Mouse (Mus musculus): ENCODE results near the gene Dyrk3. TPM values are rescaled to one million over a fixed set of nuclear protein-coding genes. Genes with fewer than 3 reads are reported as not detected.
"Not testable (repeated sequence)": the region's sequence is repeated elsewhere in the genome, so short reads cannot be mapped to it uniquely, and the experiment has no call there.

Dyrk3 gene
- total RNA-seq (2021) = 1 to 10 TPM in 1 of 2 experiments, under 1 TPM in 1; 0.20 to 1.1 TPM
- long read RNA-seq, experiment 1 = 0 reads
- long read RNA-seq, experiment 2 = 0 reads

- DNase-seq = peak; percentile 93 to 94
Observed at GRCm38 (mm10) chr1:131138191-131139016, at the start of gene Dyrk3. TSS of gene Dyrk3 (minus strand) at chr1:131138340.

DNA sequence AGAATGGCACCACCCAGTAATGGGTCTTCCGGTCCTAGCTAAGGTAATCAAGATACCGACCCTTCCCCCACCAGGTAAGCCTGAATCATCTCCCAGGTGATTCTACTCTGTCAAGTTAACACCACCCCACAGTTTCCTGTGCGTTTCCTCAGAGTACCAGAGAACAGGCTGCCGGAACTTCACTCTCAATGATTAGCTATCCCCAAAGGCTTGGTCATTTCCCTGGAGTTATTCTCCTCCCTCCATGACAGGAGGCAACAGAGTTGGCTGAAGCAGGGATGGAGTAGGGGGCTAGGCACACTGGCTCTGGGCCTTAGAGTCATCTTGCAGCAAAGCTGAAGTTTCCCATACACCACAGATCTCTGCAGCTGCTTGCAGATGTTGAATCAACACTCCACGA, 49.7 kb upstream of the Dyrk3 start:
- no peak for DNase-seq

GRCm38 (mm10) chr1:131186995-131187394, 48.9 kb upstream of the Dyrk3 start:
- DNase-seq = no peak

DNA sequence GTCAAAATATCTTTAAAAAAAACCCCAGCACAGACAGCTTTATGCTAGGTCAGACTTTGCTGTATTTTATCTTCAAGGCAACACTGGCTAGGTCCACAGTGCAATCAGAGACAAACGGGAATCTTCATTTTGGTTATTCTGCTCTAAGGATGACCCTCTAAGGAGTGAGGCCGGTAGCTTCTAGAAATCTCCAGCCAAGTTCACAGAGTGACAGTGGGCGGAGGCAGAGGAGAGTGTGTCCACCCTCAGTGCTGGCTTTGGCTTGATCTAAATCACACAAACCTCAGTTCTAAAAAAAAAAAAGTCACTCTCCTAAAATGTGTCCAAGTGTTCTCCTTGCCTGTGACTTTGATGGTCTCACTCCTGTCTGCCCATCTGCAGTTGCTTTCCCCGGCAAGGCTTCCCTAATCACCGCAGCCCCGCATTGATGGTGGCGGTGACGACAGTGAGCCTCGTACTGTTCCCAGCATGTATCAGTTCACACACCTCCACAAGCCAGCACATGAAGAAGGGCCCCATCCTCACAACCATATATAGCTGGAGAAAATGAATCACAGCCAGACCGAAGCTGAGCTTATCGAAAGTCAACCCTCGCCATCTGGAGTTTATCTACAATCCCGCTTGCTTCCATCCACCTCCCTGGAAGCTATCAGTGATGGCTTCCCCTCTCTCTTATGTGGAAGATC, 47.8 kb upstream of the Dyrk3 start:
- no peak for DNase-seq

GRCm38 (mm10) chr1:131184956-131185660, 47.0 kb upstream of the Dyrk3 start:
- no peak for DNase-seq

- peak; percentile 65 to 82 for DNase-seq
Observed at GRCm38 (mm10) chr1:131184253-131184955, 46.3 kb upstream of the Dyrk3 start.

DNA sequence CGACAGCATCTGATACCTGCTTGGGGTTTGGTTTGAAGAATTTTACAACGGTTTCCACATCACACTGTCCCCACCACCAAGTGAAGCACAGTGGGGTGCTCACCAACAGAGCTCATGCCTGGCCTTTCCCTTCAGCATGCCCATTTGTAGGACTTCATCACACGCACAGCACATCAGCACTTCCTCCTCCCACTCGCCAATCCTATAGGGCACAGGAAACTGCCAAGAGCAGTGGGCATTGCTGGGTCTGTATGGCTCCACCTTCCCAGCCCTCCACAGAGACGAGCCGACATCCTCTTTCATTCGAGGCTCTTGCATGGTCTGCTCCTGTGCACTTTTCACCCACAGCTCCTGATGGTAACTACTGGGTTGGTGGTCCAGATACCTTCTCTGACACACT, 45.1 kb upstream of the Dyrk3 start:
- no peak for DNase-seq

- peak; percentile 77 to 90 for DNase-seq
Observed at GRCm38 (mm10) chr1:131181642-131182527, 43.7 kb upstream of the Dyrk3 start.

DNA sequence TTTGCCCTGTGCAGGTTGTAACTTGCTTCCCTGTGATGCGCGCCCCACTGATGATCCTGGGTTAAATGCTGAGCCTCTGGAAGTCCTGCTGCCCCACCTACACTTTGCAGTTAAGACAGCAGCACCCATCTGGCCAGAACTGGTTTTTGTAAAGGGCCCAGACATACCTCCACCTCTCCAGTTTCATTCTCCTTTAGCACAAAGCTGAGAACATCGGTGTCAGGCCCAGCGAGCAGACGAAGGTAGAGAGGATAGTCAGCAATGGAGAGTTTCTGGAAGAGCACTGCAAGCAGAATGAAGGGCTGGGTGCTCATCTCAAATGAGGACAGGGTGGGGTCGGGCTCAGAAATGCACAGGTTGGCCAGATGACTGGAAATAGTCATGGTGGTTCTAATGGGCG, 42.2 kb upstream of the Dyrk3 start:
- no peak for DNase-seq

- no peak for DNase-seq
Observed at GRCm38 (mm10) chr1:131178083-131178482, 39.9 kb upstream of the Dyrk3 start.

DNA sequence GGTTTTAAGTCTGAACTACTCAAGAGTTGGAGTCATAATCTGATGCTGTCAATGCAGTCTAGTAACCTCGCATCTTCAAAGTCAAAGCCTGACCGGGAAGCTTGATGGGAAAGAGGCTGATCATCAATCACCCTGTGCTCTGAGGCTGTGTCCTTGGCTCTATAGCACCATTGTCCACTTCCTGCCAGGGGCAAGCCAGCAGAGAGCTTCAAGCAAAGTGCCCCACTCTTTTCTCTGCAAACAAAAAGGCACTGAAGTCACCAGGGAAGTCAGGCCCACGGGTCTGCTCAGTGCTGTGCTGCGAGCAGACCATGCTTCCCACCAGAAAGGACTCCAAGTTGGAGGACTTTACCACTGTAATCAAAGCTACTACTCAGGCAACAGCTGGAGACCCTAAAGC, 39.1 kb upstream of the Dyrk3 start:
- DNase-seq = no peak

DNA sequence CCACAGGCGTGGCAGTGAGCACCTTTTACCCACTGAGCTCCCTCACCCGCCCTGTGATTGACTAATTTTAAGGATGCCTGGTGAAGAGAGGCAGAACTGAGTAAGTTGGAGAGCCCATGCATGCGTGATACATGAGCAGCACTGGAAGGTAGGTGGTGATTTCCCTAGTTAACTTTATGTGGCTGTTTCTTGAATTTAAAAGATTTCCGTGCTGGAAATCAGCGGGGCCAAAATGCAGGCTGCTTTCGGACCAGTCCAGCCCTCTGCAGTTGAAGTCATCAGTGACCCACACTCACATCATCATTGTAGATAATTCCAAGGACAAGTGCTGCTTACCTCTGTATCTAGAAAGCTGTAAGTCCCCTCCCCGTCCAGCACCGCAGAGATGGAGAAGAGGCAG, 37.7 kb upstream of the Dyrk3 start:
- no peak for DNase-seq

DNA sequence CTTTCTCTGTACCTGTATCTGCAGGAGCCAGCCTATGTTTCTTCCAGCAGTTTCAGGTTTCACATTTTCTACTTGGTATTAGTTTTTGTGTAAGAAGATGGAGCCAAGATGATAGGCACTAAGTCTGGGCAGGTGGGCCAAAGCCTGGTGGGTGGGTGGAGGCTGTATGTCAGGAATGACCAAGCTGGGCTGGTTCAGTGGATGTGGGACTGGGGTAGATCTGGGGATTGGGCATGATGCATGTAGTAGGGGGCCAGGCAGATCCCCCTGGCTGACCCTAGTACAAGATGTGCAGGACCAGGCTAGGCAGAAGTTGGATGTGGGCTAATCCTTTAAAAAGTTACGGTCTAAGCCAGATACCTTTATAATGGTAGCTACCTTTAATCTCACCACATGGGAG, 37.0 kb upstream of the Dyrk3 start:
- DNase-seq = no peak

DNA sequence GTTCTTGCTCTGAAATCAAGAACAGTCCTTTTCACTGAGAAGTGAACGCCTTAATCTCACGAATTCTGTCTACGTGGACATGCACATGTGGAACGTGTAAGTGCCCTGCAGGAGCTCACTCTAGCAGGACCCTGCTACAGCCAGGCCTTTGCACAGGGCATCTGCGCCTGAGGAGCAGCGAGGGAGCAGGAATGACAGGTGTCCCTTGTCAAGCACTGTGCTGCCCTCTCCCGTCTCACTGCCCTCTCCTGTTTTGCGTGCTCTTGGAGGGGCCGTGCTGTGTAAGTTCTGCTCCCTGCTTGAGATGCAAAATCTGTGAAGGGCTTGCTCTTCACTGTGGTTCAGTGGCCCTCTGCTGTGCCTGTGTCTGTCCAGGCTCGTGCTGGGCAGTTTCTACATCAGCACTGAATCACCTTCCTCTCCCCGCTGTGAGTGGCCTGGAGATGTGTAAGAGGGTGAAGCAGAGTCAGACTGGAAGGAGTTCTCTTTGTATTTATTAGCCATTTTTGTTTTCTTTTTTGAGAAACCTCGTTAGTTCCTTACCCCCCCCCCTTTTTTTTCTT, 36.2 kb upstream of the Dyrk3 start:
- no peak for DNase-seq

- DNase-seq = peak in 1 of 2 experiments; percentile 54
Observed at GRCm38 (mm10) chr1:131173809-131174208, 35.7 kb upstream of the Dyrk3 start.

DNA sequence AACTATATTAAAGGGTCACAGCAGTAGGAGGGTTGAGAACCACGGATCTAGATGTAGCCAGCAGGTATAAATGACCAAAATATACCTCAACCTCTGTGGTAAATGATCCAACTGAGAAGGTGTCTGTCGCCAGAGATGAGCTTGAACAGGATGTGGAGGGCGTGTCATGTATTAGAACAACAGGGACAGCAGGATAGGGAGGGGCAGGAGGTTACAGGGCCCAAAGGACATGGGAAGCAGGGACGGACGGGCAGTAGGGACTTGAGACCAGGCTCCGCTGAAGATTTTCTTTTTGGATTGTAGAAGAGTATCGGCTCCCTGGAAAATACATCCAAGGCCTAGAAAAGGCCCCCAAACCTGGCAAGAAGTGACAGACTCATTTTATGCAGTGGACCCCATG, 34.9 kb upstream of the Dyrk3 start:
- peak; percentile 24 to 66 for DNase-seq

DNA sequence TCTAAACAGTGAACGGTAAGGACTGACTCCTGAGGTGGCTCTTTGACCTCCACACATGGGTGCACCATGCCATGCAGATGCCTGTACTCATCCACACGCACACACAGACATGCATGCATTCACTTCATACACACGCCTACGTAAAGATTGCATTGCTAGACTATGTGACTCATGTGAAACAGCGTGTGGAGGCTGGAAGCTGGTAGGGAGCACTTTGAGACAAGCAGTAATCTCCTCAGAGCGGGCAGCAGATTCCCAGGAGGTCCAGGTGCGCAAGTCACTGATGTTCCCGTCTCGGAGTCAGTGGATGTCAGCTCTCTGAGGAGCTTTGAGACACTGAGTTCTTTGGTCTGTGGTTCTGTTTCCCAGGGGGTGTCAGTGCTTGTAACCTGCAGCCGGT, 29.5 kb upstream of the Dyrk3 start:
- DNase-seq = no peak

- DNase-seq = no peak
Observed at GRCm38 (mm10) chr1:131164427-131164826, 26.3 kb upstream of the Dyrk3 start.

DNA sequence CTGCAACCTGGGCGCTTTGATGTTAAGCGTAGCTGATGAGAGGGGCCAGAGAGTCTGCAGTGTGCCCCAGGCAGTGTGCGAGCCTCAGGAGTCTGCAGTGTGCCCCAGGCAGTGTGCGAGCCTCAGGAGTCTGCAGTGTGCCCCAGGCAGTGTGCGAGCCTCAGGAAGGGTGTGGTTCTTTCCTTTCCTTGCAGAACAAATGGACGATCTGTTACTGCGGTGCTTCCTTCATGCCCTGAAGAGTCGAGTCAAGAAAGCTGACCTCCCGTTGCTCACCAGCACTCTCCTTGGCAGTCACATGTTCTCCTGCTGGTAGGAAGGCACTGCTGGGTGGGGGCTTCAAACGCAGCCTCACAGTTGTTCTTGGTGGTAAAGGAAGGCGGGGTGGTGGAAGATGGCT, 23.0 kb upstream of the Dyrk3 start:
- DNase-seq = peak in 1 of 2 experiments; percentile 50

DNA sequence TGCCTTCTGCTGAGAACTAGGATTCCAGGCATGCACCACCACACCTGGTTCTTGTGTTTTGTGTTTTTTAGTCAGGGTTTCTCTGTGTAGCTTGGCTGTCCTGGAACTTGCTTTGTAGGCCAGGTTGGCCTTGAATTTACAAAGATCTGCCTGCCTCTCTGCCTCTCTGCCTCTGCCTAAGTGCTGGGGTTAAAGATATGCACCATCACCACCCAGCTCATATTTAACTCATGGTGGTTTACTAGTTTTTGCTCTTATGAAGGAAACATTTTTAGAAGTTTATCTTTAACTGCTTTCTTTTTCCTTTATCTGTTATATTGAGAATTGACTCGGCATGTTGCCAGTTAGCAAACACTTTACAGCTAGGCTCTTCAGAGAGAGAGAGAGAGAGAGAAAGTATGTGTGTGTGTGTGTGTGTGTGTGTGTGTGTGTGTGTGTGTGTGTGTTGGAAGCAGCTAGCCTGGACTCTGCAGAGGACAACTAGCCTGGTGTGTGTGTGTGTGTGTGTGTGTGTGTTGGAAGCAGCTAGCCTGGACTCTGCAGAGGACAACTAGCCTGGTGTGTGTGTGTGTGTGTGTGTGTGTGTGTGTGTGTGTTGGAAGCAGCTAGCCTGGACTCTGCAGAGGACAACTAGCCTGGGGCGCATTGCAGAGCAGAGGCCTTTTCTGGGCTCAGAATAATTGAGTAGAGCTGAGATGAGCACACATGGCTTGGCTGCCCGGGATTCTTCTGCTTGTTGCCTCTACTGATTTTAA, 21.6 kb upstream of the Dyrk3 start:
- not testable (repeated sequence) for DNase-seq

Data from heart, adult 18-20 months (tissue).